Mouse (Mus musculus): ENCODE results near the gene Rela.

DNA sequence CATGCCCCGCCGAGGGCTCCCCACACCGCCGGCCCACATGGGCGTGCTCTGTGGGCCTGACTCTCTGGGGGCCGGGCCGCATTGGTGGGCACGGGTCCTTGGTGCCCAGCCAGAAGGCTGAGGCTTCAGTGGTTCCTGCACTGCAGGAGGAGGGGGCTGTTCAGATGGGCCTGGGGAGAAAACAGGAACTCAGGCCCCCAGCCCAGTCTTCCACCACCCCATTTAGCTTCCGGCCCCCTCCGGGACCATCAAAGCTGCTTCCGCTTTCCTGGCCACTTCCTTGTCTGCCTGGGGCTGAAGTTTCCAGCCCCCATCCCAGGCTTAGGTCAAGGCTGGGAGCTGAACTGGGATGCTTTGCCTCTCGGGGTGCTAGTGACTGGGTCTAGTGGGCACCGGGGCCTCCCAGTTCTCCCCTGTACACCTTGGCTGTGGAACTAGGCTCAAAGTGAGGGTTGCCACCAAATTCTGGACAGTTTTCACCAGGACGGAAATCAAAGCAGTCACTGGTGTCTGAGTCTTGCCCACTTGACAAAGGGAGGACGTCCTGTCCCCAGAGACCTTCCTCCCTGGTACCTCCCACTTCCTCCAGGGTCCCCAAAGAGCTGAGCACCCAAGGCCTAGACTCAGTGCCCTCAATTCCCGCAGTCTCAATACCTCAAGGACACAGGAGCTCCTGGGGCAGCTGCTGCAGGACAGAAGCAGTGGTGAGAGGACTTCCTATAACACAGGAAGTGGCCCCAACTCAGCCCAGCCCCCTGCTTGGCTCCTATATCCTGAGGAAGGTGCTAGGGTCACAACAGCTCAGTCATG is 23.9 kb downstream of the Rela start:
- TF ChIP-seq EP300 (IDR thresholded peaks at IDR 0.05; ENCODE audit: low read depth) (no peak), CTCF (IDR thresholded peaks at IDR 0.05; ENCODE audit: low read depth) (no peak)

Measured in heart, postnatal 0 days (tissue).